Mouse (Mus musculus) lung, adult 2 months (tissue): ENCODE data around the gene Ttll8.

Source experiments
- CTCF ChIP-seq: fragments of 200-500 bp; IDR thresholded peaks from 2 replicates; pipeline ENCODE4 v1.5.1; 2011; ENCODE audit warnings: mild to moderate bottlenecking, low read length, control low read depth; ENCODE audit not compliant: insufficient read depth
- POLR2A ChIP-seq: fragments of 200-500 bp; IDR thresholded peaks from 2 replicates; pipeline ENCODE4 v1.6.1; 2011; ENCODE audit warnings: low read depth, mild to moderate bottlenecking, control low read depth, low read length, borderline replicate concordance; ENCODE audit errors: extremely low read depth

DNA sequence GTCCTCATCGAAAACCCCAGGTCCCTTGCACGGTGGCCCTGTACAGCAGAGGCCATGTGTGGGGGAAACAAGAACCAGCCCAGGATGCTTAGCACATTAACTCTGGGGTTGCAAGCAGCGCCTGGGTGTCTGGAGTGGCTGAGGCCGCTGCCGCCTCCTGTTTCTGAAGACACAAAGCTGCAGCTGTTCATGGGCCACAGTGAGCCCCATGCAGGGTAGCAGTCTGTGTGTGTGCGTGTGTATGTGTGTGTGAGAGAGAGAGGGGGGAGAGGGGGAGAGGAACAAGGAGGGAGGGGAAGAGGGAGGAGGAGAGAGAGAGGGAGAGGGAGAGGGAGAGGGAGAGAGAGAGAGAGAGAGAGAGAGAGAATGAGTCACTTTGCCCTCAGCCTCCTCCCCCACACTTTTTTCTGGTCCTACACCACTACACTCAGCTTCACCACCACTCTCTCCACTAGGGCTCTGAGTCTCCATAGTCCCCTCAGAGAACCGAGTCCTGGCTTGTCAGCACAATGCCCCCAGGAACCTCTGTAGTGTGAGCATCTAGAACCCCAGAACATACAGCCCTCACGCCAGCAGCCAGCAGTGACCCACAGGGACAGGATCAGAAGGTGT lies 110.6 kb downstream of the Ttll8 start:
- TF ChIP-seq CTCF (no peak), POLR2A (no peak)
